Mouse (Mus musculus): ENCODE results near the gene Jhy.

Jhy gene

DNA sequence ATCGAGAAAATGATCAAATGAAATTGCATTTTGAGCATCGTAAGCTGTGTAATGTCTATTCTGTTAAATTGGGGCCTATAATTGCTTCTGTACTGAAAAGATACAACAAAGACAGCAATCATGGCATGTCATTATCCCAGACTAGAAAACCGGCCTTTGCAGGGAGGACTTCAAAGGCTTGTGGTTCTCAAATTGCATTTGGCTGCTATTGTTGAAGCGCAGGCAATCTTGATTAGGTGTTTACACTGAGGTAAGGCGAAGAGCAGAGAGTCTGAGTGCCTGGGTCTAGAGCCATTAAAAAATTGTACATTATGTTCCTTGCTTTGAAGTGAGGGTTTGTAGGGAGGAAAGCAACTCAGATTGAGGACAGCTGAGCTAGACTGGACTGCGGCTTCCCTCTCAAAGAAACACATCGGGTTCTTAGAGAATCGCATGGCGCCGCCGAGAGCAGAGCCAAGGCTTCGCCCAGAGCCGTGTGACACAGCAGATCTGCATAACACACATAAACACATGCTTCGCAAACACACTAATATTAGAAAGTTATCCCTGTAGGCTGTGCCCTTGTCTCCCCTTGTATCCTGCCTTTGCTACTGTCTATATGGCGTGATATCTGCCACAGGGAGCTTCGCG, 36.5 kb downstream of the Jhy start:
- in situ Hi-C loops (cut with MboI, MseI): loop anchor here (25.0 kb wide), 1 partner anchor 90 kb away; no protein-coding TSS in a partner anchor

DNA sequence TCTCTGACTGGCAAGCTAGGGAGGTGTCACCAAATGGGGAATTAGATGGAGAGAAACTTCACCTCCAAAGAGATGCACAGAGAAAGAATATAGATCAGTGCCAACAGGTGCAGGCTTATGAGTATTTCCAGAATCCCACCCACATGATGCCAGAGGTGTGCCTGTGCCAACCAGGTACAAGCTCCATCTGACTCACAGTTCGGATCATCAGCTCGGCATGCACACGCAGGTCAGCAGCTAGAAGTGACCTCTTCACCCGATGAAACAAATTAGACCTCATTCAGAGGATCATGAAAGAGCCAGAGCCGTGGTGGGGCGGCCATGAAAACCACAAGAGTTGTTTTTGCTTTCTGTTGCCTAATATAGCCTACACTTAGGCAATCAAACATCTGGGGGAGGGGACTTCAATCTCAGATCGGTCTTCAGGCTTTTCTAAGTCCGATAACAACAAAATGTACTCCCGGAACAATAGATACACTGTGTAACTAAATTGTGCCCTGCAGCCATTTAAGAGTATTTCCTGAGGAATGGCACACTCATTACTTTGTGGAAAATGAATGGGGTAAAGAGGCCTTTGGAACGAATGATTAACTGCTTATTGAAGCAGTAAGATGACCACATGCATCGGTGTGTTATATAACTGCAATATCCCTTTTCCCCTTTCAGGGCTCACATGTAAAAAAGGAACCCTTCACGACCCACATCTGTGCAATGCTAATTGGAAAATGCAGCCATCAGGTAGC, 45.9 kb downstream of the Jhy start:
- in situ Hi-C loops (cut with MboI, MseI): no loop called here

DNA sequence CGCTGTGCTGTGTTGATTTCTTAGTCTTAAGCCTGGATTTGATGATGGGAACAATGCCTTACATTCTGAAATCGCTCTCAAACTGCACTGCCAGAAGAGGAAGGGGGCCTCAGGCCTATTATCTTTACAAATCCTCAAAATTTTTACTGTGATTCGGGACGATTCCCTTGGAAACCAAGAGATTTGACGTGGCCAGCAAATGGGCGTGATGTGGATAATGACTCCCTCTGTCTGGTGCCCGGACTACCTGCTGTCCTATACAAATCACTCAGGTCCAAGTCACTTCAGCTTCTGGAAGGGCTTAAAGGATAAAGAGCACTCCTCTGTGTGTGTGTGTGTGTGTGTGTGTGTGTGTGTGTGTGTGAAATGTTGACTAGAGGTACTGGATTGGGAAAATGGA, 55.0 kb downstream of the Jhy start:
- in situ Hi-C loops (cut with MboI, MseI): no loop called here

DNA sequence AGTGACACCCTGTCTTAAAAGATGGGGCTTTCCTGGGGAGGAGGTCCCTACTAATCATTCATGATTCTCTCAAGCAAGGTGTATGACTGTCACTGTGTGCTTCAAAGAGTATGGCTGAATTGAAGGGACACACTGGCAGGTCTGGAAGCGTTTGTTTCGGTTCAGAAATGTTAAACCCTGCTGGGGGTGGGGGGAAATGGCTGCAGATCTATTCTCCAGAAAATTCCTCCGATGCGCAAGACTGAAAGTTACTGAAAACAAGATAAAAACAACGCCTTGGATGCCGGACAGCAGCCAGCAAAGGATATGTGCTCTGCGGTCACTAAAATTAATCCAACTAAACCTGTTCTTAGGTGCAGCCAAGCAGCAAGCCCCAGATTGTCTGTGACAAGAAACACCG, 55.5 kb downstream of the Jhy start:
- in situ Hi-C loops (cut with MboI, MseI): no loop called here

DNA sequence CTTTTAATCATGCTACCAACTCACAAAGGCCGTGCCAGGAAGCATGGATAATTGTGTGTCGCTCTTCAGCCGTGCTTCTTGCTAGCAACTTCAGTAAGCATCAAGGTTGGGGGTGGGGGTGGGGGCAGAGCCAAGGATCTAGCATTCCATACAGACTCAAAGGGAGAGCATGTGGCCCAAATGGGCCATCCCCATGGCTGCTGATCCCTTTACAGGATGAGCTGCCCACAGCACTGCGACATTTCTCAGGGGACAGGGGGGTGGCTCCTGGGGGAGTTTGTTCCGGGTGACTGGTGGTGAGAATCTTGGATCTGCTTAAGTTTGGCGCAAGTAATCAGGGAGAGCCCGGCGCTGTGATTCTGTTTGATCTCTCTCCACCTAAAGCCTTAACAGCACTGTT, 56.5 kb downstream of the Jhy start:
- in situ Hi-C loops (cut with MboI, MseI): no loop called here

DNA sequence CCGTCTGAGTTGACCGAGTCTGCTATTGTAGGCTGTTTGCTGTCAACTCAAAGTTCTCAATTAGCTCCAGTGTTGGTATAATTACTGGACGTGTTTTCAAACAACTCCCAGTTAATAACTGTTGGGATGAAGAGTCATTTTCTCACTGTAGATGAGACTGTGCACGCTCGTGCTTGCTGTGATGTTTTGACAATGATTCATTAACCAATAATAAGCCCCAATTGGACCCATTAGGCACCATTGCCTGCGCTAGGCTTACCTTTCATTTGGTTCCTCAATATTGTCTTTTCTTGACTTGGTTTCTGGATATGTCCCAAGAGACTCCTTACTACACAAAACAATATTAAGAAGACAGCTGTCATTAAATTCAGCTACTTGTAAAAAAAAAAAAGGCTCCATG, 71.5 kb downstream of the Jhy start:
- in situ Hi-C loops (cut with MboI, MseI): no loop called here

DNA sequence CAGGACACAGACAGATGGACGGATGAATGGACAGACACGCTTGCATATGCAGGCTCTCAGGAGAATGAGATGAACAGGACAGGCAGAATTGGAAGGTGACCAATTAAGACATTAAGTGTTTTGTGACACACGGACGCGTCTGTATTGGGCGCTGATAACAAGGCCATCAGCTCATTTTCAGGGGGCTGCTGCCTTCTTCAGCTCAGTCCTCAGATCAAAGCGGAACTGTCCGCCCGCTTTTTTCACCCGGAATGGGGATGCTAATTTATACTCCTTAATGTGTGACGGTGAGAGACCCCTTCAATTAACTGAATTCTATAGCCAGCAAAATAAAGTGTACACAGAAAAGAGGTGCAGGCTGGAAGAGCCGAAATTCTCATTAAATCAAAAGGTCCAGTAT, 74.5 kb downstream of the Jhy start:
- in situ Hi-C loops (cut with MboI, MseI): no loop called here

DNA sequence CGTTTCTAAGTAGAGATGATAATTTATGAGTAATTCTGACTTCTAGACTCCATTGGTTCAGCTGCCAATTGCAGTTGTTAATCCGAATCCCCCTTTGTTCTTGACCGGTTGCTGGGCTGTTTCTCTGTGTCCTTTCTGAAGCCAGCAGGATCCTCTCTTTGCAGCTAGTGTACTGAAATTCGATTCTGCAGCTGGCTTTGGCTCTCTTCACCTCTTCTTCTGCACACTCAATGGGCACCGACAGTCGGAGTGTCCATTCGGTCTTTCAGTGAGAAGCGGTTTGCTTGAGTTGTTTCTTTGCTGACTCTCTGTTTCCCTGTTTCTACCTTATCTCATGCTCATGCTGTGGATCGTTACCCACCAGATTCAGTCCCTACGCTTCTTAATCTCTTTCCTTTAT, 78.2 kb downstream of the Jhy start:
- in situ Hi-C loops (cut with MboI, MseI): no loop called here

DNA sequence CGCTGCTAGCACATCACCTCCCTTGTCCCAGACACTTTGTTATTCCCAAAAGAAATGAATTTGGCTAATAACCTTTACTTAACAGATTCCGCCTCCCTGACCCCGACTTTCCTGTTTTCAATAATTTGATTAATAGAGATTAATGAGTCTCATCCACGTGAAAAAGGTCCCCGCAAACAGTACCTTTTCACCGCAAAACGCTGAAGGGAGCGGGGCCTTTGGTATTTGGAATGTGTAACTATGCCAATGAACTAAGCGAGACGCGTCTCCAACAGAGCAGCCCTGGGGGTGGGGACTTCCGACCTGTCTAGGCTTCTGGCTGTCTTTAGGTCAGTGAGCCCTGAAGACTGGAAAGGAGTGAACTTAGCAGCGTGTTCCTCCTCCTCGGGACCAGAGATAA, 84.9 kb downstream of the Jhy start:
- in situ Hi-C loops (cut with MboI, MseI): no loop called here

DNA sequence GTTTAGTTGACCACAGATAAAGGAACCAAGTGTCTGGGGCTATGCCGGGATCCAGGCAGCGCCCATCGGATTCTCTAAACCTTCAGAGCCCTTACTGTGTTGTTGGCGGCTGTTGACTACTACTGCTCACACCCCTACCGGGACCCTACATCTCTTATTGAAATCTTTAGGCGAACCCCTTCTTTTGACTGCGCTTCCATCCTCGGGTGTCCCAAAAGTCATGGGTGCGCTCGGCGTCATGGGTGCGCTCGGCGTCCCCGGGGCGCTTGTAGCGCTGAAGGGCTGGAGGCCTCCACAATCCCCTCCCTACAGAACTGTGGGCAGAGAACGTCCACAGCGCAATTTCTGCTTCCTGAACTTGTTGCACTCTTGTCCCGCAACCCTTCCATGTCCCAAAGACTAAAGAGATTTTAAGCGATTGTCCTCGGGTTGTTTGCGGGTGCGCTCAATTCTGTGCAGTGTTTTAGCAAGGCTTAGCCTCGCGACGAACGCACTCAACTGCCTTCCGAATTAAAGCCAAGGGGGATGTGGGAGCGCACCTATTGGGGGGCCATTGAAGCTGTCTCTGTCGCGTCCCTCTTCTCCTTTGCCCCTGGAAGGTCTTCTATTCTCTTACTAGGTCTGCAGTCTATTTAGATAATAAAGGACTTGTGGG, 85.5 kb downstream of the Jhy start:
- in situ Hi-C loops (cut with MboI, MseI): no loop called here

DNA sequence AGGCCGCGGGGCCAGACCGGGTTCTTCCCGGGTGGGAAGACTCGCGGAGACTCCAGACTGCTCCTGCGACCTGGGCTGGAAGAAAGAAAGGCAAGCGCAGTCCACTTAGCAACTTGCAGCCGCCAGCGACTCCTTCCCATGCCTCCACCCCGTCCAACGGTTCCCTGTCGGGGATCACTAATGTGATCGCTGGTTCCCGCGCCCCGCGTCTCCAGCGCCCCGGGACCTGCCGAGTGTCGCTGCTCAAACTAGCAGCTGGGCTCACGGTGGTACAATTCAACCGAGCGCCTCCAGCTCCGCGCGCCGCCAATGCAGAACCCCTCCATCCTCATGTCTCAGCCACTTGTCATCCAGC, 86.1 kb downstream of the Jhy start:
- in situ Hi-C loops (cut with MboI, MseI): no loop called here

DNA sequence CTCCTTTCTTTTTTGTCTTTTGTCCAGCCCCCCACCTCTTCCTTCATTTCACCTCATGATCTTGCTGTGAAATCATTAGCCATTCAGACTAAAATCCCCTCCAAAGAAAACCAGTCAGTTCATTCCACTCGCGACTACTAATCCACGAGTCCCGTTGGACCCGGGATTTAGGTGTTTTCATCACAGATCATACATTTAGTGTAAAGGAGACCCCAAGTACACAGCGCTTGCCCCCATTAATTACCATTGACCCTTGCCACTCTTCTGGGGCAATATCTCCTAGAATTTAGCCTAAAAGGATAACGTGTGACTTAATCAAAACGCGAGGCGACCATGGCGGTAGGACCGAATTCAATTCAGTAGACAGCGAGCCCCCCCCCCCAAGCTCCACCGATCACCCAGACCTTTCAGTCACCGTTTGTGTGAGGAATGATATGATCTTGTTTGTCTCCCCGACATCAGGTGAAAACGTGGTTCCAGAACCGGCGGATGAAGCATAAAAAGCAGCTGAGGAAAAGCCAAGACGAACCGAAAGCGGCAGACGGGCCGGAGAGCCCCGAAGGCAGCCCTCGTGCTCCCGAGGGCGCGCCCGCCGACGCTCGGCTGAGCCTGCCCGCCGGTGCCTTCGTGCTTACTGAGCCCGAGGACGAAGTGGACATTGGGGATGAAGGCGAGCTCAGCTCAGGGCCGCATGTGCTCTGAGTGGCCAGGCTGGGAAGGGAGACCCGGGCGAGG, 86.6 kb downstream of the Jhy start:
- in situ Hi-C loops (cut with MboI, MseI): no loop called here

DNA sequence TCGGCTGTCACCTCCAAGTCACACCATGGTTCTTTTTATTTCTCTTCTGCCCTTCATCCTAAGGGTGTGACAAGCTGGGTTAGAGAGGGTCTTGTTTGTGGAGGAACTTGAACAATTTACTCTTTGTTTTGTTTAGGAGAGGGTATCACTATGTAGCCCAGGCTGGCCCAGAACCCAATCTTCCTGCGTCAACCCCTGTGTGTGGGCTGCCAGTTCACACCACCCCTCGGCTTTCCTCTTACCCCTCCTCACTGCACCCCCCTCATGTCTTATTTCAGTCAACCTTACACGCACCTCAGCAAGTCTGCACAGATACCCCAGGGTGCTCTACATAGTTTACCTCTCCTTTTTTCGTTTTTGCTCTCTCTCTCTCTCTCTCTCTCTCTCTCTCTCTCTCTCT, 87.2 kb downstream of the Jhy start:
- in situ Hi-C loops (cut with MboI, MseI): no loop called here

DNA sequence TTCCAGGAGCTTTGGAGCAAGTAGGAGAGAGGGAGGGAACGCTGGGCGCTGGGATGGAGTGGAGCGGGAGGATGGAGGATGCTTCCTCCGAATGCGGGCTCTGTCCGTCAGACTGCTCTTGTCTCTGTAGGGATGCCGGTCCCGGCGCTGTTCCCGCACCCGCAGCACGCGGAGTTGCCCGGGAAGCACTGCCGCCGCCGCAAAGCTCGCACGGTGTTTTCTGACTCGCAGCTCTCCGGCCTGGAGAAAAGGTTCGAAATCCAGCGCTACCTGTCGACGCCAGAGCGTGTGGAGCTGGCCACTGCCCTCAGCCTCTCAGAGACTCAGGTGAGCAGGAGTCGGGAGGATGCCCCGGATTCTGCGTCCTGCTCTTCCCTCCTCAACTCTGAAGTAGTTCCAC, 87.8 kb downstream of the Jhy start:
- in situ Hi-C loops (cut with MboI, MseI): no loop called here

DNA sequence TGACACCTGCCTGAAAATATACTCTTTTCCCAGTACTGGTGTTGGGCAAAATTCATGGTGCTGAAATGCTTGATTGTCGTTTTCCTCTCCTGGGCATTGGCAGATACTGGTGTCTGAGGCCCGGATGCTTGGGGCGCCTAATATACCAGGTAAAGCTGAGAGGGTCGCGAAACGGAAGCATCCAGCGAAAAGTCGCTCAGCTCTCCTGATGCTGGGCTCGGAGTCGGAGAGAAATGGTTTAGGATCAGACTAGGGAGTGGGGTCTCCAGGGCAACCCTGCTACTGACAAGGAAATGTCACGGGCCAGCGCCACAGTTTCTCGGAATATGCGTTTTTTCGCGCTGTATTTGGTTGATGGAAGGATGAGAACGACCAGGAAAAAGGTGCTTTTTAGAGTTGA, 88.5 kb downstream of the Jhy start:
- in situ Hi-C loops (cut with MboI, MseI): no loop called here

DNA sequence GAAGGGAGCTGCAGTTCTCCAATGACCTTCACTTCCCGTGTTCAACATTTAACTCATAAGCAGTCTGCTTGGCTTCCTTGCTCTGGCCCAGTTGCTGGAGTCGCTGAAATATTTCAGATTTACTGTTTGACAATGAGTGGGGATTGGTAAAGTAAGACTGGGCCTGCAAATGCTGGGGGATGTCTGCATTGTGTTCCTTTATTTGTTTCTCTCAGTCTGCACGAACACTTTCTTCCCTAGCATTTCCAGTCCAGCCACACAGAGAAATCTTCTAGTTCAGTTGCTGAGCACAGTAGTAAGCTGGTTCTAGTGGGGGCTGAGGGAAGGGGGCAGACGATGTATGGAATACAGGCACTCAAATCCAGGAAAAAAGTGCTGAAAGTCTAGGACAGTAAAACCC, 89.0 kb downstream of the Jhy start:
- in situ Hi-C loops (cut with MboI, MseI): no loop called here

DNA sequence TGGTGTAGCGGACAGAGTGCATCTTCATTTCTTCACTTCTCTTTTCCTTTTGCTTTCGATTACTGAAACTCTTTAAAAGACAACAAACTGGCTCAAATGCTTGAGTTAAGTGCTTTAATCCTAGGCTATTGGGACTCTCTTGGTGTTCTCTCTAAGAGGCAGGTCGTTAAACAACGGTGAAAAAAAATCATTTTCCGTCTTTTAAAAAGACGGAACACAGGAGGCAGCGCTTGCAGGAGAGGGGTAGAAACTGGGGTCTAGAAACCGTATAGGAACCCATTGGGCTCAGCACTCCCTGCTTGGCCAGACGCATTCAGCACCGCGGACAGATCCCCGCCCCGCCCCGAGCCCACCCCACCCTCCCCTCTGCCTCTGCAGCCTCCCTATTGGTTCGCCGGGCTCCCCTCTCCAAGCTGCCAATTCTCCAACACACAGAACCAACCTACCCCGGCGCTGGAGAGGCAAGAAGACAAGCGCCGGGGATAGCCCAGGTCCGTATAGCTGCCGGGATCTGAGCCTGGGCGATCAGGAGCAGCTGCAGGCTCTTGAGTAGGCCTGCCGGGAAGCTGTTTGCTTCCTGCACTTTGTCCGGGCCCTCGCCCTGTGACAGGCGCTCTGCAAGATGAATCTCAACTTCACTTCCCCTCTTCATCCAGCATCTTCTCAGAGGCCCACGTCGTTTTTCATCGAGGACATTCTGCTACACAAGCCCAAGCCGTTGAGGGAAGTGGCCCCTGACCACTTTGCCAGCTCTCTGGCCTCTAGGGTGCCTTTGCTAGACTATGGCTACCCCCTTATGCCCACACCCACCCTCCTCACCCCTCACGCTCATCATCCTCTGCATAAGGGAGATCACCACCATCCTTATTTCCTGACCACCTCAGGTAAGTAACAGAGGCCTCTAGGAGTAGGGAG, 90.1 kb downstream of the Jhy start, which contains the start of gene Bsx:
Bsx (plus strand) TSS at position 572 of the 915 bp plus-strand sequence.
- in situ Hi-C loops (cut with MboI, MseI): no loop called here

DNA sequence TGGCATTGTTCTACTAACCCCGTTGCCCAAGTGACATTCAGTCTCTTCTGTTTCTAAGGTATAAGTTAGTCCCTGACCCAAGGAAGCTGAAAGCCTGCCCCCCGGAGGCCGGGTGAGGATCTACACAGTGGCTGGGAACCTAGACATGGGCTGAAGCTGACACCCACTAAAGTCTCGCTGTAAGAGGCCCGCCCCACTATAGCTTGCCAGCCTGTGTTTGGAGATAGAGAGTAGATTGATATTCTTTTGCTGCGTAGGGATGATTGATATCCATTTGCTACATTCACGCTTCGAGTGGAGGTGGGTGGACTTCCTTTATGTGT, 91.8 kb downstream of the Jhy start:
- in situ Hi-C loops (cut with MboI, MseI): no loop called here

DNA sequence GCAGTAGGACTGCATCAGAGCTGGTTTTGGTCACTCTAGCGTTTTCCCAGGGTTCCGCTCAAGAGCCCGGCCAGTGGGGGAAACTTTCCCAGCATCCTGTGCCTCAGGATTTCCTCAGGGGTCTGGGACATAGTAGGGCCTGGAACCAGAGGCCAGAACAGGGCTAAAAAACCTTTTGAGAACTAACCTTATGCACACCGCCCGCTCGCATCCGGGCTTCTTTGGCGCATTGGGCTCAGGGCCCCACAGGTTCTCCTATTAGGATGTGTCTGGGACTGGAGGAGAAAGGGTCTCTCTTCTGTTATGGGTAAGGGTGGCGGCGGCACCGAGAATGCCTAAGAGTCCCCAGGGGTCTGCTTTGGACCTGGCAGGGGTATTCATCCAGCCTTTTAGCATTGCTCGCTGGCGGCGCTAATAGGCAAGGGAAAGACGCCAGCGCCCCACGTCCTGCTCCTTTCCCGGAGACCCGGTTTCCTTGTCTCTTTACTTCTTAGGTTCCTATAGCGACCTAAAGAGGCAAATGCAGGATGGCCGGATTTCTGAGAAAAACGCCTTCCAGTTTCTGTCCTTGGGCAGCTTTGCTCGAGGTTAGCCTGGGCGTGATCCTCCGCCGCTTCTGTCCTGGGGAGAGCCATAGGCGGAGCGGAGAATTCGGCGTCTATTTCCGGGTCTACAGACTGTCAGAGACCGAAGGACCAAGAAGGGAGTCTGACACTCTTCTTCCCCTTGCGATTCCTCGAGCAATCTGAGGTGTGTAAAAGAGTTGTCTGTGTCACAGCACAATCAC, 92.4 kb downstream of the Jhy start:
- in situ Hi-C loops (cut with MboI, MseI): no loop called here

DNA sequence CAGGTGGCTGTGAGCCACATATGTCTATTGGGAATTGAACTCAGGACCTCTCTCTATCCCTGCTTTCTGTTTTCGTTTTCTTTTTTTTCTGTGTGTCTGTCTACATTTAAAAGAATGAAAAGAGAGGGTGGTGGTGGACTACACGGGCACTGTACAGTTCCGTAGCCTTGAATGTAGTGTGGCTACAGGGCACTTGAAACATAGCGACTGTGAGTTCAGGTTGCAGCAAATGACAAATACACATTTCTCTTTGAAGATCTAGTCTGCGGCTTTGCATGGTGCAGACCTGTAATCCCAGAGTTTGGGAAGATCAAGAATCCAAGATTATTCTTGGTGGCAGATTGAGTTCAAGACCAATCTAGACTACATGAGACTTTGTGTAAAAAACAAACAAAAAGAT, 93.6 kb downstream of the Jhy start:
- in situ Hi-C loops (cut with MboI, MseI): no loop called here

DNA sequence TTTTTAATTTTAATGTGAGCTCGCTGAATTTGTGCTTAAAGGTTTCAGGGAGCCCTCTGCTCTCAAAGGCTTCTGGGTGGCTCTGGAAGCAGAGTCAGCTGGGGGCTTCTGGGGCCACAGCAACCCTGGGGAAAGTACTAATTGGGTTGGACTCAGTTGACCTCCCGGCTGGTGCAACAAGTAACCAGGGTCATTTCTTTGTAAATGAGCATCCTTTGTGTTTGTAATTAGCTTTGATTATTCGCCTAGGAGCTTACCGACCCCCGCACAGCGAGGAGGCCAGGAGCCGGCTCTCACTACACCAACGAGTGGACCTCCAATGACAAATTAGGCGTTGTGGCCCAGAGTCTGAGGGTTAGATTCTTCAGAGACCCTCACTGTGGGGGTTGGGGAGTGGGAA, 104.7 kb downstream of the Jhy start:
- in situ Hi-C loops (cut with MboI, MseI): no loop called here
